In the genomic region with DNA sequence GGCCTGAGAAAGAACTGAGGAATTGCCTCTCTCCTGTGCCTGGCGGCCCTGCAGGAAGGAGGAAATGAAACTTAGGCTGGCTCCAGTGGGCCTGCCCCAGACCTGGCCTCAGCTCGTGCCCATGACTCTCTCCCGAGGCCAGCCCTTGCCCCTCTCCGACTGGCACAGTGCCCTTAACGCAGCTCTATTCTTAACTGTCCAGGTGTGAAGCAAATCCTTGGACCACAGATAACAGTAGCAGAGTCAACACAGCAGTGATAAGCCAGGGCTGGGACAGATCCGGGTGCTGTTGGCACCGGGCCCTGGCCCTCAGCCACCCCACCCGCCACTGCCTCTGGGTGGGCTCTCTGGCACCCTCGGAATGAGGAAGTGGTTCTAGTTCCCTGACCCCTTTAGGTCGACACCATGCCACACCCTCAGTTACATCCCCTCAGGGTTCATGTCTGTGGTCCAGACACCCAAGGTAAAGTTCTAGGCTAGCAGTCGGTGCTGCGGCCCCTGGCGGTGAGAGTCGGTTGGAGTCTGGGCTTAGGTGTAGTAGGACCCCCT, we compare ENCODE assay signal across 10 mouse cellular contexts. TPM values are rescaled to one million over a fixed set of nuclear protein-coding genes. Genes with fewer than 3 reads are reported as not detected.
DNase-seq lines count a peak whose midpoint lies in the region; ATAC-seq and TF ChIP-seq lines count a peak whose summit lies in the region.
"Had no signal": no experiment of that assay in that cellular context is flagged by ENCODE, and none has a peak within 500 bp of the region (broad histone marks: within the 10 kb centered on the region; RNA-seq: fewer than 3 reads in every experiment).

No protein-coding gene starts in this region.

- H3K27ac ChIP-seq in heart, embryonic 11.5 days (ENCODE audit: low read depth, low read length) = no peak overlapping the region
- H3K27ac ChIP-seq in heart, embryonic 12.5 days (ENCODE audit: poor library complexity, severe bottlenecking) = no peak overlapping the region
- no peak overlapping the region for H3K27ac ChIP-seq in MEL (ENCODE audit: control insufficient read depth, low read depth, low read length)

- no peaks in the 10 kb centered on the region for H3K36me3 ChIP-seq in heart, embryonic 11.5 days (ENCODE audit: control insufficient read depth, insufficient read depth, low read length)
- H3K36me3 ChIP-seq in heart, embryonic 12.5 days = no peaks in the 10 kb centered on the region
- H3K36me3 ChIP-seq in MEL (ENCODE audit: control insufficient read depth in 1 of 2, insufficient read depth in 2 of 2, low read length in 2 of 2) = peaks cover 0 to 13% of the 10 kb centered on the region in 2 experiments; a peak in 2 of 4 replicates
- H3K36me3 ChIP-seq: G1E had no signal

- no peak overlapping the region for H3K4me3 ChIP-seq in heart, embryonic 11.5 days (ENCODE audit: low read depth, low read length)
- H3K4me3 ChIP-seq in heart, embryonic 12.5 days = no peak overlapping the region
- H3K4me3 ChIP-seq in MEL (ENCODE audit: control insufficient read depth in 1 of 2, insufficient read depth in 1 of 2, low read depth in 2 of 2, low read length in 2 of 2) = no peak overlapping the region

- peak; percentile 76 for DNase-seq in MEL (ENCODE audit: low read depth, low spot score)
- DNase-seq in heart, postnatal 4 days = peak; percentile 69
- no peak for DNase-seq in thymus, postnatal 0 days (ENCODE audit: low spot score)

- no peak for ATAC-seq in heart, embryonic 11.5 days (replicated peaks; ENCODE audit: insufficient number of reproducible peaks, low FRiP score, low TSS enrichment)
- no peak for ATAC-seq in heart, embryonic 12.5 days (ENCODE audit: insufficient number of reproducible peaks, low FRiP score)
- ATAC-seq in megakaryocyte progenitor cell, adult 5-6 weeks (replicated peaks; ENCODE audit: poor library complexity) = peak; percentile 73
- no peak for ATAC-seq in CD4-positive, CD25-positive, alpha-beta regulatory T cell, adult 4 months
- no peak for ATAC-seq in frontal cortex, adult (ENCODE audit: low TSS enrichment)
- ATAC-seq: midbrain, embryonic 16.5 days had no signal

- peaks cover 24% of the 10 kb centered on the region for H3K27me3 ChIP-seq in heart, embryonic 11.5 days (ENCODE audit: control insufficient read depth, insufficient read depth, low read length)
- H3K27me3 ChIP-seq in heart, embryonic 12.5 days (replicated peaks) = peaks cover 54% of the 10 kb centered on the region
- H3K27me3 ChIP-seq in MEL (ENCODE audit: control insufficient read depth in 1 of 2, insufficient read depth in 2 of 2, low read length in 2 of 2) = no peaks in the 10 kb centered on the region

- H3K79me2 ChIP-seq in MEL (ENCODE audit: control insufficient read depth, insufficient read depth, low read length, poor library complexity) = no peaks in the 10 kb centered on the region

- no peak overlapping the region for H3K9ac ChIP-seq in heart, embryonic 11.5 days (ENCODE audit: low read depth, low read length)
- H3K9ac ChIP-seq in heart, embryonic 12.5 days = no peak overlapping the region
- no peak overlapping the region for H3K9ac ChIP-seq in MEL (ENCODE audit: control insufficient read depth, low read depth, low read length, poor library complexity, severe bottlenecking)

- 70% methylated on average over 14 of the region's 14 CpGs for WGBS in heart, embryonic 11.5 days (ENCODE audit: insufficient replicate concordance)
- WGBS in heart, embryonic 12.5 days = 58% methylated on average over 14 of the region's 14 CpGs

- H3K9me3 ChIP-seq in heart, embryonic 11.5 days (replicated peaks; ENCODE audit: control insufficient read depth, low read length) = no peaks in the 10 kb centered on the region
- no peaks in the 10 kb centered on the region for H3K9me3 ChIP-seq in heart, embryonic 12.5 days (replicated peaks)
- no peaks in the 10 kb centered on the region for H3K9me3 ChIP-seq in MEL (replicated peaks; ENCODE audit: insufficient read depth, low read length)
- H3K9me3 ChIP-seq: G1E had no signal

- no peak for TF ChIP-seq RAD21 in MEL (IDR thresholded peaks at IDR 0.05; ENCODE audit: low read depth, low read length)

- no peak for TF ChIP-seq POLR2A in MEL (IDR thresholded peaks at IDR 0.05; ENCODE audit: control insufficient read depth in 1 of 2, insufficient read depth in 1 of 2, low read depth in 1 of 2, low read length in 2 of 2, poor library complexity in 1 of 2)

- TF ChIP-seq EP300 in MEL (IDR thresholded peaks at IDR 0.05; ENCODE audit: low read depth in 1 of 2, low read length in 2 of 2) = peak; percentile 92

- H3K4me1 ChIP-seq in heart, embryonic 11.5 days (ENCODE audit: control insufficient read depth, insufficient read depth, low read length) = peaks cover under 1% of the 10 kb centered on the region; the same call in 1 of the 2 replicates
- H3K4me1 ChIP-seq in heart, embryonic 12.5 days (replicated peaks) = peaks cover 16% of the 10 kb centered on the region
- peaks cover 5 to 18% of the 10 kb centered on the region in 2 experiments for H3K4me1 ChIP-seq in MEL (ENCODE audit: control insufficient read depth in 1 of 2, insufficient read depth in 2 of 2, low read length in 2 of 2)

- H3K4me2 ChIP-seq in heart, embryonic 11.5 days = peak overlapping the region; percentile 23; the same call in 1 of the 2 replicates
- H3K4me2 ChIP-seq in heart, embryonic 12.5 days = no peak overlapping the region

- TF ChIP-seq CTCF in MEL (IDR thresholded peaks at IDR 0.05 in 2 of 3, conservative IDR thresholded peaks at IDR 0.05 in 1 of 3; ENCODE audit: control insufficient read depth in 1 of 3, insufficient read depth in 1 of 3, low read depth in 2 of 3, low read length in 3 of 3, poor library complexity in 1 of 3, severe bottlenecking in 1 of 3) = peak; percentile 45 to 63 (median 45); a peak in 5 of 6 replicates

RNA-seq across cellular contexts. Expression of gene Muc1, which starts 4.8 kb away (rescaled TPM):
- polyA plus RNA-seq in heart, embryonic 11.5 days (2014; fragmentation: Nextera tagmentation; extraction: Ambion mirVana) = 0.21 and 0.53 TPM in 2 replicates
- 0.48 TPM in 1 of 2 replicates, not detected in the other for polyA plus RNA-seq in heart, embryonic 12.5 days (2016; fragmentation: Nextera tagmentation; extraction: Ambion mirVana)
- 0.04 and 0.13 TPM in 2 replicates for total RNA-seq in MEL (2012; rRNA removed)
- polyA plus RNA-seq in MEL (2012; ENCODE audit: insufficient read depth in 1 of 2, insufficient read length in 2 of 2, low read depth in 1 of 2, low replicate concordance in 2 of 2, missing spikeins in 1 of 2) = 1 to 10 TPM in 1 of 2 experiments, not detected in 1; 1.1 TPM
- total RNA-seq in heart, postnatal 4 days (2021) = under 1 TPM; 0.61 to 0.74 TPM
- 0.44 TPM in 1 of 2 replicates, not detected in the other for total RNA-seq in megakaryocyte progenitor cell, adult 5-6 weeks (2015)
- total RNA-seq in megakaryocyte progenitor cell, adult 5-6 weeks (2017) = not detected in 2 replicates
- polyA plus RNA-seq in CD4-positive, CD25-positive, alpha-beta regulatory T cell, adult 4 months (2017; shearing (Covaris generic)) = 1 to 10 TPM; 1.1 to 2.0 TPM
- 1.4 and 2.4 TPM in 2 replicates for polyA plus RNA-seq in thymus, postnatal 0 days (2015; fragmentation: Nextera tagmentation; extraction: Ambion mirVana)
- polyA plus RNA-seq: G1E had no signal

RNA-seq across cellular contexts. Expression of gene Mtx1, which starts 6.7 kb away (rescaled TPM):
- 144 and 145 TPM in 2 replicates for polyA plus RNA-seq in heart, embryonic 11.5 days (2014; fragmentation: Nextera tagmentation; extraction: Ambion mirVana)
- 123 and 127 TPM in 2 replicates for polyA plus RNA-seq in heart, embryonic 12.5 days (2016; fragmentation: Nextera tagmentation; extraction: Ambion mirVana)
- total RNA-seq in MEL (2012; rRNA removed) = 312 and 314 TPM in 2 replicates
- 100 to 1,000 TPM in 1 of 2 experiments, not detected in 1; 369 TPM for polyA plus RNA-seq in MEL (2012; ENCODE audit: insufficient read depth in 1 of 2, insufficient read length in 2 of 2, low read depth in 1 of 2, low replicate concordance in 2 of 2, missing spikeins in 1 of 2)
- 10 to 100 TPM; 62.9 to 67.2 TPM for total RNA-seq in heart, postnatal 4 days (2021)
- total RNA-seq in megakaryocyte progenitor cell, adult 5-6 weeks (2015) = 70.4 and 95.6 TPM in 2 replicates
- 66.1 and 95.2 TPM in 2 replicates for total RNA-seq in megakaryocyte progenitor cell, adult 5-6 weeks (2017)
- polyA plus RNA-seq in CD4-positive, CD25-positive, alpha-beta regulatory T cell, adult 4 months (2017; shearing (Covaris generic)) = 100 to 1,000 TPM in 1 of 2 experiments, 10 to 100 TPM in 1; 78.8 to 144 TPM
- 206 and 223 TPM in 2 replicates for polyA plus RNA-seq in thymus, postnatal 0 days (2015; fragmentation: Nextera tagmentation; extraction: Ambion mirVana)

RNA-seq across cellular contexts. Expression of gene Krtcap2, which starts 12.1 kb away (rescaled TPM):
- 248 and 274 TPM in 2 replicates for polyA plus RNA-seq in heart, embryonic 11.5 days (2014; fragmentation: Nextera tagmentation; extraction: Ambion mirVana)
- 243 and 262 TPM in 2 replicates for polyA plus RNA-seq in heart, embryonic 12.5 days (2016; fragmentation: Nextera tagmentation; extraction: Ambion mirVana)
- total RNA-seq in MEL (2012; rRNA removed) = 171 and 180 TPM in 2 replicates
- 100 to 1,000 TPM in 1 of 2 experiments, not detected in 1; 497 TPM for polyA plus RNA-seq in MEL (2012; ENCODE audit: insufficient read depth in 1 of 2, insufficient read length in 2 of 2, low read depth in 1 of 2, low replicate concordance in 2 of 2, missing spikeins in 1 of 2)
- 100 to 1,000 TPM; 100 to 104 TPM for total RNA-seq in heart, postnatal 4 days (2021)
- total RNA-seq in megakaryocyte progenitor cell, adult 5-6 weeks (2015) = 284 and 290 TPM in 2 replicates
- 294 and 304 TPM in 2 replicates for total RNA-seq in megakaryocyte progenitor cell, adult 5-6 weeks (2017)
- polyA plus RNA-seq in CD4-positive, CD25-positive, alpha-beta regulatory T cell, adult 4 months (2017; shearing (Covaris generic)) = 100 to 1,000 TPM; 258 to 319 TPM
- polyA plus RNA-seq in thymus, postnatal 0 days (2015; fragmentation: Nextera tagmentation; extraction: Ambion mirVana) = 304 and 318 TPM in 2 replicates

RNA-seq across cellular contexts. Expression of gene Trim46, which starts 12.5 kb away (rescaled TPM):
- 0.56 and 1.1 TPM in 2 replicates for polyA plus RNA-seq in heart, embryonic 11.5 days (2014; fragmentation: Nextera tagmentation; extraction: Ambion mirVana)
- polyA plus RNA-seq in heart, embryonic 12.5 days (2016; fragmentation: Nextera tagmentation; extraction: Ambion mirVana) = 0.89 and 1.1 TPM in 2 replicates
- total RNA-seq in MEL (2012; rRNA removed) = 2.4 and 3.3 TPM in 2 replicates
- 1 to 10 TPM in 1 of 2 experiments, not detected in 1; 7.7 TPM for polyA plus RNA-seq in MEL (2012; ENCODE audit: insufficient read depth in 1 of 2, insufficient read length in 2 of 2, low read depth in 1 of 2, low replicate concordance in 2 of 2, missing spikeins in 1 of 2)
- 1 to 10 TPM; 1.3 to 1.6 TPM for total RNA-seq in heart, postnatal 4 days (2021)
- total RNA-seq in megakaryocyte progenitor cell, adult 5-6 weeks (2015) = 1.2 and 1.5 TPM in 2 replicates
- 0.12 and 0.91 TPM in 2 replicates for total RNA-seq in megakaryocyte progenitor cell, adult 5-6 weeks (2017)
- polyA plus RNA-seq in CD4-positive, CD25-positive, alpha-beta regulatory T cell, adult 4 months (2017; shearing (Covaris generic)) = 1 to 10 TPM; 4.0 to 7.0 TPM
- 0.98 and 1.6 TPM in 2 replicates for polyA plus RNA-seq in thymus, postnatal 0 days (2015; fragmentation: Nextera tagmentation; extraction: Ambion mirVana)

RNA-seq across cellular contexts. Expression of gene Thbs3, which starts 18.7 kb away (rescaled TPM):
- polyA plus RNA-seq in heart, embryonic 11.5 days (2014; fragmentation: Nextera tagmentation; extraction: Ambion mirVana) = 6.9 and 12.4 TPM in 2 replicates
- 16.2 and 18.7 TPM in 2 replicates for polyA plus RNA-seq in heart, embryonic 12.5 days (2016; fragmentation: Nextera tagmentation; extraction: Ambion mirVana)
- 1.8 and 3.4 TPM in 2 replicates for total RNA-seq in MEL (2012; rRNA removed)
- 1 to 10 TPM in 1 of 2 experiments, not detected in 1; 4.9 TPM for polyA plus RNA-seq in MEL (2012; ENCODE audit: insufficient read depth in 1 of 2, insufficient read length in 2 of 2, low read depth in 1 of 2, low replicate concordance in 2 of 2, missing spikeins in 1 of 2)
- 10 to 100 TPM; 25.0 to 34.5 TPM for total RNA-seq in heart, postnatal 4 days (2021)
- not detected in 2 replicates for total RNA-seq in megakaryocyte progenitor cell, adult 5-6 weeks (2015)
- 0.42 TPM in 1 of 2 replicates, not detected in the other for total RNA-seq in megakaryocyte progenitor cell, adult 5-6 weeks (2017)
- polyA plus RNA-seq in CD4-positive, CD25-positive, alpha-beta regulatory T cell, adult 4 months (2017; shearing (Covaris generic)) = 1 to 10 TPM; 3.4 to 3.6 TPM
- polyA plus RNA-seq in thymus, postnatal 0 days (2015; fragmentation: Nextera tagmentation; extraction: Ambion mirVana) = 4.9 and 6.2 TPM in 2 replicates
